Mouse (Mus musculus) forebrain, postnatal 0 days (tissue): ENCODE measurements at regions not wholly inside any gene's neighbourhood (a gene's known extent, or its start where the extent isn't known, plus 50 kb on each side); places are given as distances from the start of the nearest gene placed in this dataset.

Experiments used
- ATAC-seq: fragments of 200-750 bp; cut with Nextera tagmentation; 2 replicates; pipeline ENCODE4 v1.8.0; 2017; ENCODE audit warnings: mild to moderate bottlenecking, moderate library complexity
- DNase-seq: peaks from one replicate; pipeline ENCODE4 v3.0.0-alpha.2; 2015
- H3K27ac ChIP-seq: fragments of 300-500 bp; sonication (generic); 2 replicates; pipeline ENCODE4 v1.5.1; 2014; ENCODE audit warnings: low read depth, mild to moderate bottlenecking, antibody characterized with exemption, low read length, moderate library complexity, mixed read lengths
- H3K27me3 ChIP-seq: fragments of 300-500 bp; sonication (generic); 2 replicates; pipeline ENCODE4 v1.6.1; 2014; ENCODE audit warnings: mild to moderate bottlenecking, low read length, mixed read lengths; ENCODE audit not compliant: insufficient read depth
- H3K36me3 ChIP-seq: fragments of 300-500 bp; sonication (generic); 2 replicates; pipeline ENCODE4 v1.6.1; 2014; ENCODE audit warnings: mild to moderate bottlenecking, moderate library complexity; ENCODE audit not compliant: insufficient read depth
- H3K4me1 ChIP-seq: fragments of 300-500 bp; sonication (generic); 2 replicates; pipeline ENCODE4 v1.6.1; 2014; ENCODE audit warnings: antibody characterized with exemption; ENCODE audit not compliant: insufficient read depth
- H3K4me2 ChIP-seq: fragments of 300-500 bp; sonication (generic); 2 replicates; pipeline ENCODE4 v1.6.1; 2014; ENCODE audit warnings: low read depth, mild to moderate bottlenecking, moderate library complexity
- H3K4me3 ChIP-seq: fragments of 300-500 bp; sonication (generic); 2 replicates; pipeline ENCODE4 v1.5.1; 2014; ENCODE audit warnings: low read depth, low read length, mixed read lengths
- H3K9ac ChIP-seq: fragments of 300-500 bp; sonication (generic); 2 replicates; pipeline ENCODE4 v1.6.1; 2014; ENCODE audit warnings: mild to moderate bottlenecking
- H3K9me3 ChIP-seq: fragments of 300-500 bp; sonication (generic); 2 replicates; pipeline ENCODE4 v1.6.1; 2016; ENCODE audit warnings: low read length
- CTCF ChIP-seq: sonication (generic); IDR thresholded peaks from 2 replicates; pipeline ENCODE4 v1.5.1; 2016; ENCODE audit warnings: antibody characterized with exemption, control low read depth, low read depth
- WGBS: fragments of 180-500 bp; shearing (Covaris S2); extraction: QIAGEN DNeasy Blood & Tissue Kit; methylation state at CpG from one replicate; pipeline ENCODE4 v1.1.7; 2014; 5-methylcytosine and 5-hydroxymethylcytosine counted together

GRCm38 (mm10) chr5:6044859-6045258 is 295.7 kb upstream of the Steap1 start:
- Histone ChIP-seq H3K9me3 (no peaks in the 10 kb centered on the region), H3K4me2 (no peak overlapping the region), H3K27me3 (no peaks in the 10 kb centered on the region), H3K9ac (no peak overlapping the region), H3K4me1 (no peaks in the 10 kb centered on the region), H3K4me3 (no peak overlapping the region), H3K27ac (no peak overlapping the region), H3K36me3 (no peaks in the 10 kb centered on the region)
- WGBS: 52% methylated on average over 4 of the region's 4 CpGs
- ATAC-seq (peak; percentile 34), DNase-seq (no peak)
- no peak for TF ChIP-seq CTCF

GRCm38 (mm10) chr5:6040866-6041265 is 291.7 kb upstream of the Steap1 start:
- H3K9ac ChIP-seq: no peak overlapping the region
- TF ChIP-seq CTCF: no peak
- H3K4me1 ChIP-seq: no peaks in the 10 kb centered on the region
- DNase-seq: no peak
- no peak for ATAC-seq
- H3K9me3 ChIP-seq: no peaks in the 10 kb centered on the region
- no peak overlapping the region for H3K27ac ChIP-seq
- no peak overlapping the region for H3K4me2 ChIP-seq
- no peak overlapping the region for H3K4me3 ChIP-seq
- no peaks in the 10 kb centered on the region for H3K36me3 ChIP-seq
- no peaks in the 10 kb centered on the region for H3K27me3 ChIP-seq

DNA sequence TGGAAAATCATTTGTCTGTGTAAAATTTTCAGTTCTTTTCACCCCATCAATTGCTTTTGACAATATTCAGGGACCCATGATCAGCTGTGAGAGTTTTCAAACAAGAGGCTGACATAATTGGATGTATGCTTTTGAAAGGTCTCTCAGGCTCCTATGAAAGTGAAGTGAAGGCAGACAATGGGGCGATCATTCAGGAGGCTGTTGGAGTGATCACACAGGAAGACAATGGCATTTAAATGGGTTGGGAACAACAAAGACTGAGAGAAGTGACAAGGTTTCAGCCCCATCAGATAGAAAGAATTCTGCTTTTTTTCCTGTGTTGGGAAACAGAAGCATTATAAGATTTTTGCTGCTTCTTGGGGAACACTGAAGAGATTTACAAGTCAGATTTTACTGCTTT is 267.6 kb upstream of the Steap1 start:
- Histone ChIP-seq H3K4me2 (no peak overlapping the region), H3K9me3 (no peaks in the 10 kb centered on the region)
- no peak for DNase-seq

More for the DNA sequence above, 267.6 kb upstream of the Steap1 start:
- no peak overlapping the region for H3K4me3 ChIP-seq
- no peak overlapping the region for H3K27ac ChIP-seq
- no peak overlapping the region for H3K9ac ChIP-seq
- no peaks in the 10 kb centered on the region for H3K27me3 ChIP-seq
- no peaks in the 10 kb centered on the region for H3K4me1 ChIP-seq
- peak; percentile 20; the same call in 1 of the 2 replicates for ATAC-seq
- no peak for TF ChIP-seq CTCF
- 27% methylated on average over 1 of the region's 1 CpGs for WGBS
- H3K36me3 ChIP-seq: no peaks in the 10 kb centered on the region
